Mouse (Mus musculus): ENCODE data around the gene Nlgn1. TPM values are rescaled to one million over a fixed set of nuclear protein-coding genes. Genes with fewer than 3 reads are reported as not detected.

Nlgn1 gene
- polyA plus RNA-seq, 1 experiment from 2014 or later: 15.9 TPM

- 29% methylated on average over 4 of the region's 4 CpGs for WGBS
- H3K9ac ChIP-seq (ENCODE audit: low read length): no peak overlapping the region
- no peaks in the 10 kb centered on the region for H3K9me3 ChIP-seq (replicated peaks; ENCODE audit: control insufficient read depth, low read length)
- no peaks in the 10 kb centered on the region for H3K4me1 ChIP-seq (ENCODE audit: control insufficient read depth, insufficient read depth, low read length)
- H3K27ac ChIP-seq (ENCODE audit: low read depth, low read length): no peak overlapping the region
- no peak overlapping the region for H3K4me2 ChIP-seq (ENCODE audit: low read length)
- H3K27me3 ChIP-seq (replicated peaks; ENCODE audit: control insufficient read depth, insufficient read depth, low read length): no peaks in the 10 kb centered on the region
- DNase-seq (ENCODE audit: low spot score) (no peak), ATAC-seq (no peak)
- no peak overlapping the region for H3K4me3 ChIP-seq (ENCODE audit: low read depth, low read length)
- H3K36me3 ChIP-seq (ENCODE audit: control insufficient read depth, insufficient read depth, low read length): no peaks in the 10 kb centered on the region
Measured at GRCm38 (mm10) chr3:26228172-26228781, 104.0 kb downstream of the Nlgn1 start.

DNA sequence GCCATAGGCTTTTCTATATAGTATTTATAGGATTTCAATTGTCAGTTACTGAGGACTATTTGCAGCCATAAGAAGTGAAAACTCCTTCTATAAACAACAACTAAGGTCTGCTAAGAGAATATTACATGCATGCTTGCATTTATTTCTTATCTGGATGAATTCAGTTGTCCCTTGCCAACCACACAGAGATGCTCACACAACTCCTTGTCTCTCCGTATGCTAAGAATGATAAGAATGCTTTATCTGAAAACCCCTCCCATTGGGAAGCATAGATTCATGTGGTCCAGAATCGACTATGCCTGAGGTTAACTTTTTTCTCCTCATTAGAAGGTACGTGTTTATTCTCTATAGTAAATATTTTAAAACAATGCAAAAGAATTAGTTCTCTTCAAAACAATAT is 108.8 kb downstream of the Nlgn1 start:
- no peaks in the 10 kb centered on the region for H3K27me3 ChIP-seq (replicated peaks; ENCODE audit: control insufficient read depth, insufficient read depth, low read length)
- 90% methylated on average over 3 of the region's 3 CpGs for WGBS
- H3K9me3 ChIP-seq (replicated peaks; ENCODE audit: control insufficient read depth, low read length): no peaks in the 10 kb centered on the region
- H3K4me3 ChIP-seq (ENCODE audit: low read depth, low read length): no peak overlapping the region
- no peaks in the 10 kb centered on the region for H3K4me1 ChIP-seq (ENCODE audit: control insufficient read depth, insufficient read depth, low read length)
- no peak overlapping the region for H3K9ac ChIP-seq (ENCODE audit: low read length)
- H3K36me3 ChIP-seq (ENCODE audit: control insufficient read depth, insufficient read depth, low read length): no peaks in the 10 kb centered on the region
- H3K27ac ChIP-seq (ENCODE audit: low read depth, low read length): no peak overlapping the region
- no peak for ATAC-seq
- H3K4me2 ChIP-seq (ENCODE audit: low read length): no peak overlapping the region
- no peak for DNase-seq (ENCODE audit: low spot score)

- H3K27ac ChIP-seq (ENCODE audit: low read depth, low read length): no peak overlapping the region
- H3K9me3 ChIP-seq (replicated peaks; ENCODE audit: control insufficient read depth, low read length): no peaks in the 10 kb centered on the region
- DNase-seq (ENCODE audit: low spot score) (no peak), ATAC-seq (no peak)
- no peak overlapping the region for H3K4me3 ChIP-seq (ENCODE audit: low read depth, low read length)
- no peak overlapping the region for H3K9ac ChIP-seq (ENCODE audit: low read length)
- H3K27me3 ChIP-seq (replicated peaks; ENCODE audit: control insufficient read depth, insufficient read depth, low read length): no peaks in the 10 kb centered on the region
- no peaks in the 10 kb centered on the region for H3K4me1 ChIP-seq (ENCODE audit: control insufficient read depth, insufficient read depth, low read length)
- no peaks in the 10 kb centered on the region for H3K36me3 ChIP-seq (ENCODE audit: control insufficient read depth, insufficient read depth, low read length)
- no peak overlapping the region for H3K4me2 ChIP-seq (ENCODE audit: low read length)
- 67% methylated on average over 5 of the region's 5 CpGs for WGBS
Measured at GRCm38 (mm10) chr3:26216231-26216630, 116.0 kb downstream of the Nlgn1 start.

GRCm38 (mm10) chr3:26202702-26203101 is 129.6 kb downstream of the Nlgn1 start:
- DNase-seq (ENCODE audit: low spot score) (no peak), ATAC-seq (no peak)
- Histone ChIP-seq H3K9me3 (replicated peaks; ENCODE audit: control insufficient read depth, low read length) (no peaks in the 10 kb centered on the region), H3K27me3 (replicated peaks; ENCODE audit: control insufficient read depth, insufficient read depth, low read length) (no peaks in the 10 kb centered on the region), H3K4me2 (ENCODE audit: low read length) (no peak overlapping the region), H3K9ac (ENCODE audit: low read length) (no peak overlapping the region), H3K4me3 (ENCODE audit: low read depth, low read length) (no peak overlapping the region), H3K4me1 (ENCODE audit: control insufficient read depth, insufficient read depth, low read length) (no peaks in the 10 kb centered on the region), H3K36me3 (ENCODE audit: control insufficient read depth, insufficient read depth, low read length) (no peaks in the 10 kb centered on the region), H3K27ac (ENCODE audit: low read depth, low read length) (no peak overlapping the region)
- 91% methylated on average over 3 of the region's 3 CpGs for WGBS

GRCm38 (mm10) chr3:26201410-26201809 is 130.8 kb downstream of the Nlgn1 start:
- Histone ChIP-seq H3K4me3 (ENCODE audit: low read depth, low read length) (no peak overlapping the region), H3K4me1 (ENCODE audit: control insufficient read depth, insufficient read depth, low read length) (no peaks in the 10 kb centered on the region), H3K9ac (ENCODE audit: low read length) (no peak overlapping the region), H3K4me2 (ENCODE audit: low read length) (no peak overlapping the region), H3K9me3 (replicated peaks; ENCODE audit: control insufficient read depth, low read length) (no peaks in the 10 kb centered on the region), H3K36me3 (ENCODE audit: control insufficient read depth, insufficient read depth, low read length) (no peaks in the 10 kb centered on the region), H3K27me3 (replicated peaks; ENCODE audit: control insufficient read depth, insufficient read depth, low read length) (no peaks in the 10 kb centered on the region), H3K27ac (ENCODE audit: low read depth, low read length) (no peak overlapping the region)
- no peak for ATAC-seq
- DNase-seq (ENCODE audit: low spot score): no peak
- WGBS: 60% methylated on average over 1 of the region's 1 CpGs

DNA sequence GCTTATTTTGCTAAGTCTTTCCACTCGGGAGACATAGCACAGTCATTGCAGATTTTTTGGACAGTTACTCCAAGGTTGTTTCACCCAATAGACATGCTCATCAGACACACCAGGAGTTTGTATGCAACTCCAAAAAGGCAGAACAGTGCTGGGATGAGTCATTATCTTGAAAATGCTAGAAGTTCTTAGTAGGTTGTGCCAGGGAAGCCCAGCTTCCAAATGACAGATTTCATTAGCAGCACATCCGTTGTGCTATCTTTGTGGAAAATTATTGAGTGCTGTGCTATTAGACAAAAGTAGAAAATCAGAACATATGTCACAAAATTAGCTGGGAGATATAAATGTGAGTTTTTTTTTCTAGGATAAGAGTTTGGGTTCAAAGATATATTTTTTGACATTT is 137.3 kb downstream of the Nlgn1 start:
- Histone ChIP-seq H3K4me1 (ENCODE audit: control insufficient read depth, insufficient read depth, low read length) (no peaks in the 10 kb centered on the region), H3K36me3 (ENCODE audit: control insufficient read depth, insufficient read depth, low read length) (no peaks in the 10 kb centered on the region), H3K27ac (ENCODE audit: low read depth, low read length) (no peak overlapping the region), H3K9ac (ENCODE audit: low read length) (no peak overlapping the region), H3K4me3 (ENCODE audit: low read depth, low read length) (no peak overlapping the region), H3K27me3 (replicated peaks; ENCODE audit: control insufficient read depth, insufficient read depth, low read length) (no peaks in the 10 kb centered on the region), H3K9me3 (replicated peaks; ENCODE audit: control insufficient read depth, low read length) (no peaks in the 10 kb centered on the region), H3K4me2 (ENCODE audit: low read length) (no peak overlapping the region)
- DNase-seq (ENCODE audit: low spot score): no peak
- WGBS: 84% methylated on average over 2 of the region's 2 CpGs
- ATAC-seq: no peak

DNA sequence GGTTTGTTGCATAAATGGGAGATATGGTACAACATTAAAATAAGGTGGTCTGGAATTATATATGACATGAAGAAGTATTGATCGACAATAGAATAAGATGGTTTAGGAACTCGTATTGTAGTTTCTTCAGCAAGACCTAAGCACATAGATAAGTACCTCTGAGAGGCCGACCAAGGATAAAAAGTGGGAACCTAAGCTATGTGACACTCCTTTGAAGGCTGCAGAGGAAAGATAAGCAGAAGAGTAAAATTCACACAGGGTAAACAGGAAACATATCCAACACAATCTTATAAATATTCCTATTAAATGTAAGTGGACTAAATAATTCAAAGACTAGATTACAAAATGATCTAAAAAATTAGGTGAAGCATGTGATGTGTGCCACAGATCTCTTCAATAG is 151.2 kb downstream of the Nlgn1 start:
- ATAC-seq (no peak), DNase-seq (ENCODE audit: low spot score) (no peak)
- no peaks in the 10 kb centered on the region for H3K9me3 ChIP-seq (replicated peaks; ENCODE audit: control insufficient read depth, low read length)
- H3K27me3 ChIP-seq (replicated peaks; ENCODE audit: control insufficient read depth, insufficient read depth, low read length): no peaks in the 10 kb centered on the region
- no peak overlapping the region for H3K9ac ChIP-seq (ENCODE audit: low read length)
- H3K4me2 ChIP-seq (ENCODE audit: low read length): no peak overlapping the region
- H3K4me1 ChIP-seq (ENCODE audit: control insufficient read depth, insufficient read depth, low read length): no peaks in the 10 kb centered on the region
- 96% methylated on average over 3 of the region's 3 CpGs for WGBS
- H3K36me3 ChIP-seq (ENCODE audit: control insufficient read depth, insufficient read depth, low read length): no peaks in the 10 kb centered on the region
- no peak overlapping the region for H3K4me3 ChIP-seq (ENCODE audit: low read depth, low read length)
- no peak overlapping the region for H3K27ac ChIP-seq (ENCODE audit: low read depth, low read length)

- Histone ChIP-seq H3K27ac (ENCODE audit: low read depth, low read length) (no peak overlapping the region), H3K4me1 (ENCODE audit: control insufficient read depth, insufficient read depth, low read length) (peaks cover 5% of the 10 kb centered on the region; the same call in 1 of the 2 replicates), H3K27me3 (replicated peaks; ENCODE audit: control insufficient read depth, insufficient read depth, low read length) (no peaks in the 10 kb centered on the region), H3K9ac (ENCODE audit: low read length) (no peak overlapping the region), H3K36me3 (ENCODE audit: control insufficient read depth, insufficient read depth, low read length) (no peaks in the 10 kb centered on the region), H3K9me3 (replicated peaks; ENCODE audit: control insufficient read depth, low read length) (no peaks in the 10 kb centered on the region), H3K4me3 (ENCODE audit: low read depth, low read length) (no peak overlapping the region), H3K4me2 (ENCODE audit: low read length) (no peak overlapping the region)
- no peak for DNase-seq (ENCODE audit: low spot score)
- 80% methylated on average over 4 of the region's 4 CpGs for WGBS
- ATAC-seq: no peak
Measured at GRCm38 (mm10) chr3:26175371-26175770, 156.9 kb downstream of the Nlgn1 start.

DNA sequence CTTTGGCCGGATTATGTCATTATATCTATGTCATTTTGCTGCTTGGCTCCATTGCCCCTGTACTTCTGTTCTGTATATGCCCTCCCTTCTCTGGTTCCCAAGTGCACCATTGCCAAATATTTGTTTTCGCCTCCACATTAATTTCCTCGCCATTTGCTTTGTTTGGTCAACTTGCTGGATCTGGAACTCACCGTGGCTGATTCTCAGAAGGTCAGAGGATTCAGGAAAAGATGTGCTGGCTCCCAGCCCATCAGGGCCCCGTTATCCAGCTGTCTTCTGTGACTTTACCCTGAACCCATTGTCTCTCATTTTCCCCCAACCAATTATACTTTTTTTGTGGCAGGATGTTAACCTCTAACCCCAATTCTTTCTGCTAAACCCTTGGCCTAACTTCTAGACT is 158.0 kb downstream of the Nlgn1 start:
- DNase-seq (ENCODE audit: low spot score) (no peak), ATAC-seq (no peak)

More for the DNA sequence above, 158.0 kb downstream of the Nlgn1 start:
- H3K9me3 ChIP-seq (replicated peaks; ENCODE audit: control insufficient read depth, low read length): no peaks in the 10 kb centered on the region
- H3K4me2 ChIP-seq (ENCODE audit: low read length): no peak overlapping the region
- peaks cover 5% of the 10 kb centered on the region; the same call in 1 of the 2 replicates for H3K4me1 ChIP-seq (ENCODE audit: control insufficient read depth, insufficient read depth, low read length)
- H3K4me3 ChIP-seq (ENCODE audit: low read depth, low read length): no peak overlapping the region
- WGBS: 52% methylated on average over 5 of the region's 5 CpGs
- no peaks in the 10 kb centered on the region for H3K27me3 ChIP-seq (replicated peaks; ENCODE audit: control insufficient read depth, insufficient read depth, low read length)
- no peak overlapping the region for H3K9ac ChIP-seq (ENCODE audit: low read length)
- no peak overlapping the region for H3K27ac ChIP-seq (ENCODE audit: low read depth, low read length)
- no peaks in the 10 kb centered on the region for H3K36me3 ChIP-seq (ENCODE audit: control insufficient read depth, insufficient read depth, low read length)

Measured in forebrain, embryonic 14.5 days (tissue).